Mouse (Mus musculus) right cerebral cortex, adult 18-20 months (tissue): ENCODE results near the gene Sco2.

ENCODE experiments used
- DNase-seq: peaks from one replicate; pipeline ENCODE4 v3.0.0; 2022; ENCODE audit warnings: mixed read lengths

Sco2 gene

GRCm38 (mm10) chr15:89373762-89374248, at the start of gene Sco2:
Gene Sco2 (minus strand): TSS chr15:89373846.
- DNase-seq: peak; percentile 91

GRCm38 (mm10) chr15:89421938-89422337, 48.3 kb upstream of the Sco2 start:
- no peak for DNase-seq

- DNase-seq: no peak
Observed at GRCm38 (mm10) chr15:89415282-89415681, 41.6 kb upstream of the Sco2 start.

- no peak for DNase-seq
Observed at GRCm38 (mm10) chr15:89410118-89410517, 36.5 kb upstream of the Sco2 start, which contains the start of gene Syce3. Gene Syce3 (minus strand): TSS chr15:89410503.

GRCm38 (mm10) chr15:89406691-89407090, 33.0 kb upstream of the Sco2 start:
- DNase-seq: no peak

- DNase-seq: no peak
Observed at GRCm38 (mm10) chr15:89404831-89405623, 31.4 kb upstream of the Sco2 start.

- no peak for DNase-seq
Observed at GRCm38 (mm10) chr15:89402471-89402870, 28.8 kb upstream of the Sco2 start.

GRCm38 (mm10) chr15:89399716-89400115, 26.1 kb upstream of the Sco2 start:
- DNase-seq: no peak

- no peak for DNase-seq
Observed at GRCm38 (mm10) chr15:89398146-89398545, 24.5 kb upstream of the Sco2 start.

GRCm38 (mm10) chr15:89396883-89397282, 23.2 kb upstream of the Sco2 start:
- no peak for DNase-seq

GRCm38 (mm10) chr15:89390081-89390480, 16.4 kb upstream of the Sco2 start:
- DNase-seq: no peak

GRCm38 (mm10) chr15:89387127-89387526, 13.5 kb upstream of the Sco2 start:
- no peak for DNase-seq

GRCm38 (mm10) chr15:89384617-89385016, 11.0 kb upstream of the Sco2 start, which contains the start of gene Klhdc7b:
Gene Klhdc7b (plus strand): TSS chr15:89384917.
- no peak for DNase-seq

- DNase-seq: no peak
Observed at GRCm38 (mm10) chr15:89379429-89379828, 5.8 kb upstream of the Sco2 start.

- DNase-seq: no peak
Observed at GRCm38 (mm10) chr15:89378831-89379401, 5.3 kb upstream of the Sco2 start, which contains the start of gene Odf3b. Gene Odf3b (minus strand): TSS chr15:89379282.

GRCm38 (mm10) chr15:89377938-89378828, 4.5 kb upstream of the Sco2 start:
- DNase-seq: no peak

GRCm38 (mm10) chr15:89377362-89377761, 3.7 kb upstream of the Sco2 start:
- no peak for DNase-seq

- no peak for DNase-seq
Observed at GRCm38 (mm10) chr15:89376957-89377356, 3.3 kb upstream of the Sco2 start, which contains the start of gene Tymp. Gene Tymp (minus strand): TSS chr15:89377039.

GRCm38 (mm10) chr15:89376040-89376439, 2.4 kb upstream of the Sco2 start:
- no peak for DNase-seq

- DNase-seq: no peak
Observed at GRCm38 (mm10) chr15:89374801-89375534, 1.3 kb upstream of the Sco2 start.

- DNase-seq: no peak
Observed at GRCm38 (mm10) chr15:89374340-89374739, 694 bp upstream of the Sco2 start.
